Mouse (Mus musculus): ENCODE results near the gene Dennd4a. TPM values are rescaled to one million over a fixed set of nuclear protein-coding genes. Genes with fewer than 3 reads are reported as not detected.

Gene Dennd4a
- polyA plus RNA-seq, 1 experiment from 2014 or later = 9.2 TPM

- H3K9me3 ChIP-seq = no peaks in the 10 kb centered on the region
- H3K4me3 ChIP-seq (replicated peaks) = no peak overlapping the region
- H3K27ac ChIP-seq = peak overlapping the region; percentile 12; the same call in 1 of the 2 replicates
- no peak overlapping the region for H3K4me2 ChIP-seq
- peaks cover 38% of the 10 kb centered on the region for H3K27me3 ChIP-seq
- H3K36me3 ChIP-seq = no peaks in the 10 kb centered on the region
- 87% methylated on average over 4 of the region's 4 CpGs for WGBS
- H3K4me1 ChIP-seq (replicated peaks) = peaks cover 23% of the 10 kb centered on the region
- no peak overlapping the region for H3K9ac ChIP-seq (replicated peaks)
- no peak for ATAC-seq (ENCODE audit: insufficient number of reproducible peaks, insufficient read depth, low FRiP score, low TSS enrichment, low read depth)
These were observed 130.5 kb downstream of the Dennd4a start for GRCm38 (mm10) chr9:64941650-64942049.

- Histone ChIP-seq H3K9ac (replicated peaks) (0 out of 2 replicates have a peak overlapping the region, but pooled peaks have one; percentile 4), H3K9me3 (no peaks in the 10 kb centered on the region), H3K27ac (no peak overlapping the region), H3K36me3 (no peaks in the 10 kb centered on the region), H3K4me3 (replicated peaks) (peak overlapping the region; percentile 16; the same call in 1 of the 2 replicates), H3K4me1 (replicated peaks) (peaks cover 23% of the 10 kb centered on the region), H3K27me3 (peaks cover 47% of the 10 kb centered on the region), H3K4me2 (peak overlapping the region; percentile 49)
- WGBS = 6% methylated on average over 11 of the region's 11 CpGs
- ATAC-seq (ENCODE audit: insufficient number of reproducible peaks, insufficient read depth, low FRiP score, low TSS enrichment, low read depth) = no peak
These were observed 132.9 kb downstream of the Dennd4a start for GRCm38 (mm10) chr9:64943997-64944396.

- H3K4me1 ChIP-seq (replicated peaks) = peaks cover 10% of the 10 kb centered on the region
- H3K27me3 ChIP-seq = peaks cover 71% of the 10 kb centered on the region
- H3K4me2 ChIP-seq = no peak overlapping the region
- no peak overlapping the region for H3K9ac ChIP-seq (replicated peaks)
- H3K27ac ChIP-seq = no peak overlapping the region
- WGBS = 86% methylated on average over 9 of the region's 9 CpGs
- H3K4me3 ChIP-seq (replicated peaks) = no peak overlapping the region
- no peak for ATAC-seq (ENCODE audit: insufficient number of reproducible peaks, insufficient read depth, low FRiP score, low TSS enrichment, low read depth)
- no peaks in the 10 kb centered on the region for H3K9me3 ChIP-seq
- H3K36me3 ChIP-seq = no peaks in the 10 kb centered on the region
These were observed 136.4 kb downstream of the Dennd4a start for GRCm38 (mm10) chr9:64947483-64948095.

GRCm38 (mm10) chr9:64951161-64951657 is 140.1 kb downstream of the Dennd4a start, which contains the start of gene Slc24a1:
Gene Slc24a1, minus strand, starts transcription at chr9:64951607.
- 34% methylated on average over 11 of the region's 11 CpGs for WGBS

GRCm38 (mm10) chr9:64952055-64952454 is 140.9 kb downstream of the Dennd4a start:
- peaks cover 57% of the 10 kb centered on the region for H3K27me3 ChIP-seq

More at GRCm38 (mm10) chr9:64951161-64951657, 140.1 kb downstream of the Dennd4a start, which contains the start of gene Slc24a1:
- Histone ChIP-seq H3K27ac (no peak within 1 kb of the TSS), H3K36me3 (no peaks in the 10 kb centered on the region), H3K27me3 (peaks cover 62% of the 10 kb centered on the region), H3K4me1 (replicated peaks) (no peaks in the 10 kb centered on the region), H3K4me3 (replicated peaks) (no peak within 1 kb of the TSS), H3K9ac (replicated peaks) (no peak within 1 kb of the TSS), H3K9me3 (no peaks in the 10 kb centered on the region), H3K4me2 (no peak within 1 kb of the TSS)
- no peak for ATAC-seq (ENCODE audit: insufficient number of reproducible peaks, insufficient read depth, low FRiP score, low TSS enrichment, low read depth)

GRCm38 (mm10) chr9:64953190-64953589 is 142.1 kb downstream of the Dennd4a start:
- Histone ChIP-seq H3K27me3 (peaks cover 53% of the 10 kb centered on the region), H3K4me3 (replicated peaks) (no peak overlapping the region)

More at GRCm38 (mm10) chr9:64952055-64952454, 140.9 kb downstream of the Dennd4a start:
- 19% methylated on average over 5 of the region's 5 CpGs for WGBS
- ATAC-seq (ENCODE audit: insufficient number of reproducible peaks, insufficient read depth, low FRiP score, low TSS enrichment, low read depth) = no peak
- Histone ChIP-seq H3K4me2 (no peak overlapping the region), H3K27ac (no peak overlapping the region), H3K9ac (replicated peaks) (no peak overlapping the region), H3K4me1 (replicated peaks) (no peaks in the 10 kb centered on the region), H3K36me3 (no peaks in the 10 kb centered on the region), H3K4me3 (replicated peaks) (no peak overlapping the region), H3K9me3 (no peaks in the 10 kb centered on the region)

GRCm38 (mm10) chr9:64956337-64956736 is 145.2 kb downstream of the Dennd4a start:
- ATAC-seq (ENCODE audit: insufficient number of reproducible peaks, insufficient read depth, low FRiP score, low TSS enrichment, low read depth) = no peak
- Histone ChIP-seq H3K4me2 (no peak overlapping the region), H3K27ac (no peak overlapping the region), H3K9ac (replicated peaks) (no peak overlapping the region), H3K27me3 (peaks cover 27% of the 10 kb centered on the region), H3K4me3 (replicated peaks) (no peak overlapping the region), H3K36me3 (no peaks in the 10 kb centered on the region), H3K9me3 (no peaks in the 10 kb centered on the region), H3K4me1 (replicated peaks) (peaks cover 6% of the 10 kb centered on the region)
- WGBS = 35% methylated on average over 12 of the region's 12 CpGs

More at GRCm38 (mm10) chr9:64953190-64953589, 142.1 kb downstream of the Dennd4a start:
- H3K36me3 ChIP-seq = no peaks in the 10 kb centered on the region
- 78% methylated on average over 7 of the region's 7 CpGs for WGBS
- H3K27ac ChIP-seq = no peak overlapping the region
- H3K4me1 ChIP-seq (replicated peaks) = no peaks in the 10 kb centered on the region
- no peak overlapping the region for H3K4me2 ChIP-seq
- no peak for ATAC-seq (ENCODE audit: insufficient number of reproducible peaks, insufficient read depth, low FRiP score, low TSS enrichment, low read depth)
- H3K9me3 ChIP-seq = no peaks in the 10 kb centered on the region
- no peak overlapping the region for H3K9ac ChIP-seq (replicated peaks)

GRCm38 (mm10) chr9:64957276-64957675 is 146.1 kb downstream of the Dennd4a start:
- peaks cover under 1% of the 10 kb centered on the region; the same call in 1 of the 2 replicates for H3K36me3 ChIP-seq
- H3K4me1 ChIP-seq (replicated peaks) = peaks cover 12% of the 10 kb centered on the region
- H3K27ac ChIP-seq = no peak overlapping the region
- ATAC-seq (ENCODE audit: insufficient number of reproducible peaks, insufficient read depth, low FRiP score, low TSS enrichment, low read depth) = no peak
- H3K4me3 ChIP-seq (replicated peaks) = no peak overlapping the region
- H3K4me2 ChIP-seq = no peak overlapping the region
- 90% methylated on average over 3 of the region's 3 CpGs for WGBS
- H3K9me3 ChIP-seq = no peaks in the 10 kb centered on the region
- no peak overlapping the region for H3K9ac ChIP-seq (replicated peaks)
- H3K27me3 ChIP-seq = peaks cover 17% of the 10 kb centered on the region

- 3% methylated on average over 29 of the region's 29 CpGs for WGBS
- peak within 1 kb of the TSS; percentile 85 for H3K27ac ChIP-seq
- H3K36me3 ChIP-seq = peaks cover 31% of the 10 kb centered on the region
- H3K9me3 ChIP-seq = no peaks in the 10 kb centered on the region
- H3K27me3 ChIP-seq = no peaks in the 10 kb centered on the region
- H3K4me2 ChIP-seq = peak within 1 kb of the TSS; percentile 57
- H3K4me1 ChIP-seq (replicated peaks) = peaks cover 12% of the 10 kb centered on the region
- H3K4me3 ChIP-seq (replicated peaks) = peak within 1 kb of the TSS; percentile 72
- peak; percentile 91 for ATAC-seq (ENCODE audit: insufficient number of reproducible peaks, insufficient read depth, low FRiP score, low TSS enrichment, low read depth)
- peak within 1 kb of the TSS; percentile 86 for H3K9ac ChIP-seq (replicated peaks)
These were observed 149.2 kb downstream of the Dennd4a start, which contains the start of gene Ints14 for GRCm38 (mm10) chr9:64960117-64960977. Gene Ints14, plus strand, starts transcription at chr9:64960905.

GRCm38 (mm10) chr9:64960978-64961320 is 149.8 kb downstream of the Dennd4a start:
- peak overlapping the region; percentile 85 for H3K27ac ChIP-seq
- 0% methylated on average over 16 of the region's 17 CpGs for WGBS
- no peaks in the 10 kb centered on the region for H3K27me3 ChIP-seq
- H3K9ac ChIP-seq (replicated peaks) = peak overlapping the region; percentile 86
- peaks cover 37% of the 10 kb centered on the region for H3K36me3 ChIP-seq
- peaks cover 12% of the 10 kb centered on the region for H3K4me1 ChIP-seq (replicated peaks)
- H3K4me3 ChIP-seq (replicated peaks) = peak overlapping the region; percentile 72
- no peak for ATAC-seq (ENCODE audit: insufficient number of reproducible peaks, insufficient read depth, low FRiP score, low TSS enrichment, low read depth)
- no peaks in the 10 kb centered on the region for H3K9me3 ChIP-seq
- peak overlapping the region; percentile 57 for H3K4me2 ChIP-seq

All from limb, embryonic 12.5 days (tissue).